In genomic region chr5:24983539-24983938, GRCm38 (mm10) we compare ENCODE assay signal across 7 mouse cellular contexts.
DNase-seq lines count a peak whose midpoint lies in the region.

No protein-coding gene starts in this region.

- DNase-seq in right cerebral cortex, postnatal 4 days = peak; percentile 63
- no peak for DNase-seq in right cerebral cortex, adult 18-20 months
- peak; percentile 78 for DNase-seq in adrenal gland, postnatal 10 days
- DNase-seq in embryonic facial prominence, embryonic 10.5 days (ENCODE audit: low spot score) = peak; percentile 77
- peak; percentile 43 for DNase-seq in induced T-regulatory cell, adult 2 months (ENCODE audit: low read depth)
- DNase-seq in lung, postnatal 14 days = peak; percentile 72
- peak; percentile 34 to 35 for DNase-seq in spleen, postnatal 36 days (ENCODE audit: low spot score in 2 of 2)

- no peaks in the 10 kb centered on the region for H3K27me3 ChIP-seq in embryonic facial prominence, embryonic 10.5 days (replicated peaks; ENCODE audit: low read depth, poor library complexity, severe bottlenecking)

- H3K4me1 ChIP-seq in embryonic facial prominence, embryonic 10.5 days = peaks cover 57% of the 10 kb centered on the region

- WGBS in embryonic facial prominence, embryonic 10.5 days = 13% methylated on average over 3 of the region's 3 CpGs

- H3K4me3 ChIP-seq in embryonic facial prominence, embryonic 10.5 days = no peak overlapping the region

- no peak overlapping the region; the same call in 1 of the 2 replicates for H3K27ac ChIP-seq in embryonic facial prominence, embryonic 10.5 days (replicated peaks)

- no peaks in the 10 kb centered on the region for H3K9me3 ChIP-seq in embryonic facial prominence, embryonic 10.5 days

- no peaks in the 10 kb centered on the region for H3K36me3 ChIP-seq in embryonic facial prominence, embryonic 10.5 days (replicated peaks)
